Mouse (Mus musculus): ENCODE data around the gene Aig1.

DNA sequence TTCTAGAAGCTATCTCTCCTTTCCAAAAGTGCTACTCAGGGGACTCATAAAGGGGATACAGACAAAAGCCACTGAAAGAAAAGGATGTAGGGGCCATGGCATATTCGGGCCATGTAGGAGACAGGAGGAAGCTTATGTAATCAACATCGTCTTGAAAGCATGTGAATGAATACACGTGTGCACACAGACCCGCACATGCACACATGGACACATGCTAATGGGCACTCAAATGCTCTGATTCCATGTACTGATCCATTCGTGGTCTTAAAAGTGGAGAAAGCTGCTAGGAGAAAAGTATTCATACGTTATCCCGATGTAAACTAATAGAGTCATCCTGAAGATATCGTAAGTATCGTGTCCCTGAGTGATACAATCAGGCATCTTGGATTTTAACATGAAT, 36.8 kb upstream of the Aig1 start:
- TF ChIP-seq POLR2A (IDR thresholded peaks at IDR 0.05; ENCODE audit: low read depth, low read length) (no peak), CTCF (IDR thresholded peaks at IDR 0.05; ENCODE audit: extremely low read depth, insufficient read length, insufficient replicate concordance, low read depth, low read length) (no peak)
